Mouse (Mus musculus) forebrain, embryonic 10.5 days (tissue): ENCODE measurements around the gene Neurl1b. TPM values are rescaled to one million over a fixed set of nuclear protein-coding genes. Genes with fewer than 3 reads are reported as not detected.

Source experiments
- DNase-seq: peaks from one replicate; pipeline ENCODE4 v3.0.0-alpha.2; 2017; ENCODE audit warnings: low spot score; ENCODE audit errors: extremely low spot score
- H3K27ac ChIP-seq: fragments of 300-500 bp; sonication (generic); 2 replicates; pipeline ENCODE4 v1.5.1; 2016; ENCODE audit warnings: mild to moderate bottlenecking
- H3K27me3 ChIP-seq: fragments of 300-500 bp; sonication (generic); 2 replicates; pipeline ENCODE4 v1.6.1; 2016; ENCODE audit warnings: mild to moderate bottlenecking; ENCODE audit not compliant: poor library complexity, severe bottlenecking
- H3K36me3 ChIP-seq: fragments of 300-500 bp; sonication (generic); replicated peaks from 2 replicates; pipeline ENCODE4 v1.6.1; 2016; ENCODE audit warnings: mild to moderate bottlenecking, moderate library complexity
- H3K4me1 ChIP-seq: fragments of 300-500 bp; sonication (generic); 2 replicates; pipeline ENCODE4 v1.6.1; 2016
- H3K4me3 ChIP-seq: fragments of 300-500 bp; sonication (generic); 2 replicates; pipeline ENCODE4 v1.5.1; 2016; ENCODE audit warnings: mild to moderate bottlenecking, moderate library complexity
- H3K9me3 ChIP-seq: fragments of 300-500 bp; sonication (generic); 2 replicates; pipeline ENCODE4 v1.6.1; 2016; ENCODE audit warnings: mild to moderate bottlenecking, moderate library complexity
- WGBS: fragments of 180-500 bp; shearing (Covaris S2); methylation state at CpG from one replicate; pipeline ENCODE4 v1.1.7; 2016; 5-methylcytosine and 5-hydroxymethylcytosine counted together
- polyA plus RNA-seq: library from polyadenylated mRNA; unstranded; fragments of >200 nt; fragmentation: Nextera tagmentation; extraction: Ambion mirVana; gene quantifications from 2 replicates; pipeline ENCODE4 v1.2.1, GENCODE M21; 2016

Gene Neurl1b
- 0.09 and 0.10 TPM in 2 replicates for polyA plus RNA-seq

DNA sequence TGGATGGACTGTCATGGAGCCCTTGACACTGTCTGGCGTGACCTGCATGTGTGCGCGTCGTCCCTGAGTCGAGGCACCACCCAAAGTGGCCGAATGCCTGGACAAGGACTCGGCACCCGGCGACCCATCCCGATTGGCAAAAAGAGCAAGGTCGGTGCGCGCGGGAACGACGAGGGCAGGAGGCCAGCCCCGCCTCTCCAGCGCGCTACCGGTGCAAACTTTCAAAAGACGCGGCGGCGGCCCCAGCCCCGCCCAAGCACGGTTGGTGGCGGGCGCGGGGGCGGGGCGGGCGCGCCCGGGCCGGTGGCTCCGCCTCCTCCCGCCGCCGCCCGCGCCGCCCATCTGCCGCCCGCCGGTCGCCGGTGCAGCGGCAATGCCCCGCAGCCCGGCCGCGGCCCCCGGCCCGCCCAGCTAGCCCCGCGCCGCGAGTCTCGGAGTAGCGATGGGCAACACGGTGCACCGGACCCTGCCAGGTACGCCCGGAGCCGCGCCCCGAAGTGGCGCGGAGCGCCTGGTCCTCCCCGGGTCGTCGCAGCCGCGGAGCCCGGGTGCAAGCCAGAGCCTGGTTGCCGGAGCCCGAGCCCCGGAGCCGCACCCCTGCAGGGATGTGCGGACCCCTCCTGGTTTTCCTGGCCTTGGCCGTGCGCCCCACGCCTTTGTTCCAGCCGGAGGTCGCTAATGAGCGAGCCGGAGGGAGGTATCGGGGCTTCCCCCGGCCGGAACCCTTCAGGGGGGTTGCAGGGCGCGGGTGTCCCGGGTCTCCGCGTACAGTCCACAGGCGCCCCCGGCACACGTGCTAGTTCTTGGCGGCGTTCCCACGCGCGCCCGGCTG is at the start of gene Neurl1b:
Gene Neurl1b, plus strand, starts transcription at position 307 of the 832 bp plus-strand sequence.
- DNase-seq = peak; percentile 34
- Histone ChIP-seq H3K4me3 (peak within 1 kb of the TSS; percentile 80), H3K27me3 (peaks cover 80% of the 10 kb centered on the region), H3K4me1 (peaks cover 24% of the 10 kb centered on the region), H3K9me3 (no peaks in the 10 kb centered on the region), H3K27ac (peak within 1 kb of the TSS; percentile 81), H3K36me3 (no peaks in the 10 kb centered on the region)
- WGBS = under 1% methylated on average over 105 of the region's 105 CpGs

- Histone ChIP-seq H3K4me3 (no peak overlapping the region), H3K36me3 (no peaks in the 10 kb centered on the region), H3K27ac (no peak overlapping the region), H3K27me3 (no peaks in the 10 kb centered on the region), H3K9me3 (no peaks in the 10 kb centered on the region), H3K4me1 (peaks cover 33% of the 10 kb centered on the region)
- no peak for DNase-seq
- 80% methylated on average over 4 of the region's 4 CpGs for WGBS
Measured at GRCm38 (mm10) chr17:26366792-26367191, 47.8 kb upstream of the Neurl1b start.

- WGBS = 81% methylated on average over 10 of the region's 10 CpGs
- peaks cover 18% of the 10 kb centered on the region for H3K4me1 ChIP-seq
- no peaks in the 10 kb centered on the region for H3K36me3 ChIP-seq
- DNase-seq = no peak
- no peaks in the 10 kb centered on the region for H3K9me3 ChIP-seq
- H3K27me3 ChIP-seq = no peaks in the 10 kb centered on the region
- no peak overlapping the region for H3K27ac ChIP-seq
- no peak overlapping the region for H3K4me3 ChIP-seq
Measured at GRCm38 (mm10) chr17:26368336-26368992, 46.2 kb upstream of the Neurl1b start.

- H3K27me3 ChIP-seq = no peaks in the 10 kb centered on the region
- H3K4me1 ChIP-seq = peaks cover 3% of the 10 kb centered on the region; the same call in 1 of the 2 replicates
- H3K4me3 ChIP-seq = no peak overlapping the region
- DNase-seq = no peak
- H3K27ac ChIP-seq = no peak overlapping the region
- no peaks in the 10 kb centered on the region for H3K36me3 ChIP-seq
- H3K9me3 ChIP-seq = no peaks in the 10 kb centered on the region
- WGBS = 61% methylated on average over 9 of the region's 9 CpGs
Measured at GRCm38 (mm10) chr17:26370521-26371245, 43.9 kb upstream of the Neurl1b start.

DNA sequence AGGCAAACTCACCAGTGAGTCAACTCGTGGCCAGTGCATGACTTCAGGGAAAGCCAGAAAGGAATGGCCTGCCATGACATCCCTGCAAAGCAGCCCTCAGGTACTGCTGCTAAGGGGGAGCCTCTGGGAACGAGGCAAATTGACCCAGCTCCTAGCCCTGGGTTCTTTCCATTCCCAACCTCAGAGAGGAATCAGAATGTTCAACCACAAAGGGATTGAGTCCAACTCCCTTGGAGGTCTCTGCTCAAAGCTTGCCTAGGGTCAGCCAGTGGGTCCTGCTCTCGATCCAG is 43.4 kb upstream of the Neurl1b start:
- no peaks in the 10 kb centered on the region for H3K9me3 ChIP-seq
- no peak for DNase-seq
- WGBS = 67% methylated on average over 3 of the region's 3 CpGs

DNA sequence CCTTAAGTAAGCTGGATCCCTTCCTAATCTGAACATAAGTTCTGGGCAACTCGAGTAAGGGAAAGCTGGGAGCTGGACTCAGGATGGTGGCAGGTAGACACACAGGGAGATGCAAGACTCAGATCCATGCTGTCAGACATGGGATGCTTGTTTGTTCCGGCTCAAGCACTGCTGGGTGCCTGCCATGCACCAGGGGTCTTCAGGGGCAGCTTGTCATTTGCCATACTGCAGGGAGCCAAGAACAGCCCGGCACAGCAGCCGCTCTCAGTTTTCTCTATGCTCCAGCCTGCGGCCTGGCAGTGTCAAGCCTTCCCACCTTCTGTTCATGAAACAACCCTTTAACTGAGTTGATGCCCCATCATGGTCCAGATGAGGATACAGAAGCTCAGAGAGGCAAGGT is 41.4 kb upstream of the Neurl1b start:
- DNase-seq = no peak
- Histone ChIP-seq H3K36me3 (no peaks in the 10 kb centered on the region), H3K4me1 (peaks cover 3% of the 10 kb centered on the region; the same call in 1 of the 2 replicates), H3K9me3 (no peaks in the 10 kb centered on the region), H3K27me3 (no peaks in the 10 kb centered on the region), H3K4me3 (no peak overlapping the region), H3K27ac (no peak overlapping the region)
- 80% methylated on average over 5 of the region's 5 CpGs for WGBS

More for the DNA sequence above, 43.4 kb upstream of the Neurl1b start:
- H3K36me3 ChIP-seq = no peaks in the 10 kb centered on the region
- H3K4me1 ChIP-seq = peaks cover 3% of the 10 kb centered on the region; the same call in 1 of the 2 replicates
- no peak overlapping the region for H3K27ac ChIP-seq
- no peaks in the 10 kb centered on the region for H3K27me3 ChIP-seq
- no peak overlapping the region for H3K4me3 ChIP-seq

DNA sequence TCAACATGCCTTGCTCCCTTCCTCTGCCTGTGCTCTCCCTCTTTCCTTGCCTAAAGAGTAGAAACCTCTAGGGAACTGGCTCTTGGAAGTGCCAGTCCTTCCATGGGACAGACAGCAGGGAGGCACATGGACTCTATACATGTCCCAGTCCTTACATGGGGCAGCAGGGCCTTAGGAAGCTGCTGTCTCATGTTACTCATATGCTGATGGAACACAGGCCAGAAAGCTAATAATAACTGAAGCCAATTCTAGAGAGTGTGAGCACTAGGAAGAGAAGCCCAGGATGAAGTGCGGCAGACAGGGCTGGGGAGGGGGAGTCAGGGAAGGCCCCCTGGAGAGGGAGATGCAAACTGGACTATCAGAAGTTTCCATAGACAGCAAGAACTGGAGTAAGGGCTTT is 38.2 kb upstream of the Neurl1b start:
- Histone ChIP-seq H3K9me3 (no peaks in the 10 kb centered on the region), H3K36me3 (no peaks in the 10 kb centered on the region), H3K27ac (no peak overlapping the region), H3K4me1 (peaks cover 16% of the 10 kb centered on the region), H3K4me3 (no peak overlapping the region), H3K27me3 (no peaks in the 10 kb centered on the region)
- no peak for DNase-seq
- 81% methylated on average over 1 of the region's 1 CpGs for WGBS

- no peaks in the 10 kb centered on the region for H3K36me3 ChIP-seq
- 88% methylated on average over 4 of the region's 4 CpGs for WGBS
Measured at GRCm38 (mm10) chr17:26376994-26377744, 37.5 kb upstream of the Neurl1b start.

DNA sequence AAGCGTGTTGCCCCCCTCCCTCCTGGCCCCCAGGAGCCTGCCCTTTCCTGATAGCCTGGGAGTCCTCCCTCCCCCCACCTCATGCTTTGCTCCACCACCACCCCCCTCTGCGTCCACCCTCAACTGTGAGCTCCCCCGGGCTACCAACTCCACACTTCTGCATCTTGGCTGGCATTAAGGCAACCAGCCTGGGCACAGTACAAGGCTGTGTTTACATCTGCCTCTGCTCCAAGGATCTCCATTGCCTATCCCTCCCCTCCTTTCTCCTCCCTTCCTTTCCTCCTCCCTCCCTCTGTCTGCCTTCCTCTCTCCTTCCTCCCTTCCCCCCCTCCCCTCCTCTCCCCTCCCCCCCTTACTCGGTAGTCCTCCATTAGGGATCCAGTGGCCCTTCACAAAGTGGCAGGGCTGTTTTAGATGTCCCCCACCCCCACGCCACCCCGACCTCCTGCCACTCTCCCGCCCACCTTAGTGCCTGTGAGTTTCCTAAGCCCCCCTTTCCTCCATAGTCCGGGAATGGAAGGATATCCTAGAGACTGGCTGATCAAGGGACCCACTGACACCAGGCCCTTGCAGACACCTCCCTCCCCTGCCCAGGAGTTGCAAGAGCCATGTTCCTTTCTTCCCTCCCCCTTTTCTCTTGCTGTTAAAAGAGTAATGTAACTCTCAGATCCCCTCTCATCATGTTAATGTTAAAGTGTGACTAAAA is 34.2 kb upstream of the Neurl1b start:
- Histone ChIP-seq H3K4me1 (peaks cover 25% of the 10 kb centered on the region), H3K27me3 (no peaks in the 10 kb centered on the region), H3K9me3 (no peaks in the 10 kb centered on the region), H3K4me3 (no peak overlapping the region), H3K27ac (peak overlapping the region; percentile 67), H3K36me3 (no peaks in the 10 kb centered on the region)
- DNase-seq = no peak
- WGBS = 71% methylated on average over 7 of the region's 8 CpGs

More at GRCm38 (mm10) chr17:26376994-26377744, 37.5 kb upstream of the Neurl1b start:
- Histone ChIP-seq H3K4me3 (no peak overlapping the region), H3K27ac (no peak overlapping the region), H3K9me3 (no peaks in the 10 kb centered on the region), H3K27me3 (no peaks in the 10 kb centered on the region), H3K4me1 (peaks cover 24% of the 10 kb centered on the region)
- DNase-seq = no peak

GRCm38 (mm10) chr17:26380986-26381446 is 33.6 kb upstream of the Neurl1b start:
- Histone ChIP-seq H3K36me3 (no peaks in the 10 kb centered on the region), H3K4me1 (peaks cover 25% of the 10 kb centered on the region), H3K27me3 (no peaks in the 10 kb centered on the region), H3K9me3 (no peaks in the 10 kb centered on the region), H3K27ac (peak overlapping the region; percentile 67), H3K4me3 (no peak overlapping the region)
- no peak for DNase-seq
- 52% methylated on average over 4 of the region's 4 CpGs for WGBS

- no peaks in the 10 kb centered on the region for H3K36me3 ChIP-seq
Measured at GRCm38 (mm10) chr17:26381613-26382012, 33.0 kb upstream of the Neurl1b start.

More at GRCm38 (mm10) chr17:26381613-26382012, 33.0 kb upstream of the Neurl1b start:
- Histone ChIP-seq H3K4me1 (peaks cover 25% of the 10 kb centered on the region), H3K9me3 (no peaks in the 10 kb centered on the region), H3K27me3 (no peaks in the 10 kb centered on the region), H3K27ac (peak overlapping the region; percentile 67; the same call in 1 of the 2 replicates), H3K4me3 (no peak overlapping the region)
- WGBS = 67% methylated on average over 5 of the region's 5 CpGs
- DNase-seq = no peak
